In genomic region chr1:53941528-53941927, GRCm38 (mm10) we compare ENCODE assay signal across 16 mouse cellular contexts.
"Had no signal": no experiment of that assay in that cellular context is flagged by ENCODE, and none has a peak within 500 bp of the region (broad histone marks: within the 10 kb centered on the region; RNA-seq: fewer than 3 reads in every experiment).

No protein-coding gene starts in this region.

- ATAC-seq: hindbrain, embryonic 16.5 days; inflammation-experienced regulatory T-cells, adult 6 months; intestine, embryonic 15.5 days; intestine, postnatal 0 days had no signal

- DNase-seq: gastrocnemius, postnatal 14 days; gastrocnemius, postnatal 36 days; heart, adult 18-20 months; heart, postnatal 10 days; heart, postnatal 4 days; kidney, adult 18-20 months; kidney, adult 8-10 months; kidney, postnatal 10 days; kidney, postnatal 25 days; kidney, postnatal 4 days; liver; liver, embryonic 13.5 days had no signal
